Mouse (Mus musculus) layer of hippocampus, adult 8-10 months (tissue): ENCODE measurements at regions not wholly inside any gene's neighbourhood (a gene's known extent, or its start where the extent isn't known, plus 50 kb on each side); places are given as distances from the start of the nearest gene placed in this dataset.

Source experiments
- DNase-seq, 2 experiments: peaks; one replicate each; pipeline ENCODE4 v3.0.0; 2022; ENCODE audit warnings: low spot score in 2 of 2

DNA sequence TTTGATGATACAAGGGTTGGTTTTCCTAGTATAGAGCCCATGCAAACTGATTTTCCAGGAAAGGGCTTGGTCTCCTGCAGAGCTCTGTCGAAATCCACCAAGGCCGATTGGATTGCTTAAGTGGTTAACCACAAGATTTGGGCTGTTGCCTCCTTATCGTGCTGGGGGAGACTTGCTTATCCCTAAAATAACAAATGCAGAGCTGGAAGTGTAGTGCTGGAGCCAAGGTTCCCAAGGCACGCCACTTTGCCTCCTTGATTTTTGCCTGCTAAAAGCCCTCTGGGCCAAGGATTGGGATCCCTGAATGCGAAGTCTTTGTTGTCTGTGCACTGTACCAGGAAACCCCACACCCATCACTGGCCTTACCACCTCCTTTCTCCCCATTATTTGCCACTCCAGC, 52.8 kb upstream of the Tmem178 start:
- DNase-seq: no peak

DNA sequence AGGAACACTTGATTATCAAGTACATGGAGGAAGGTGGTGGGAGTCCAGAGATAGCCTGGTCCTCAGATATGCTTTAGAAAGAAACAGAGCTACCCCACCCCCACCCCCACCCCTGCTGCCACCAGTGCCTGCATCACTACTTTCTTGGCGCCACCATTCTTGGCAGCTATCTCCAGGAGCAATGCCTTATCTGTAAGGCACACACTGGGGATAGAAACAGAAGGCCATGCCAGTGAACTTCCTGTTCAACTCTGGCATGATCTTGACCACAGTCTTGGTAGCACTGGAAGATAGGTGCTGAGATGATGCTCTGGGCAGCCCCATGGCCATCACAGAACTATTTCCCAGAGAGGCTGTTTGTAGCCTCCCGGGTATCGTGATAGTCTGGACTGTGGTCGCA, 55.3 kb upstream of the Tmem178 start:
- DNase-seq: no peak

DNA sequence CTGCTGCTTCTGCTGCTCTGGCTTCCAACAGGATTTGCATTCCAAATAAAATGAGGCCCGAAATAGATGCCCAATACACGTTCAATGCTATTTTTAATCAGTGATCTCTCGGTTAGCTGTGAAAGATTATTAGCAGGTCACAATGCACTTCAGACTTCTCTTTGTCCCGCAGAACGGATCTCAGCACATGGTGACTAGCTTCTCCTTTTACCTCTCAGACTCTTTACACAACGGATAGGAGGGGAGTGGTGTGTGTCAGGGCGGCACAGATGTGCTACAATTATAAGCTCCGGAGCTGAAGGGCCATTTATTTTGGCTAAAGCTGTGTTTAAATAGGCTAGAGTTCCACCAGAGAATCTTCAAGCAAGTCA, 56.7 kb upstream of the Tmem178 start:
- DNase-seq: no peak

DNA sequence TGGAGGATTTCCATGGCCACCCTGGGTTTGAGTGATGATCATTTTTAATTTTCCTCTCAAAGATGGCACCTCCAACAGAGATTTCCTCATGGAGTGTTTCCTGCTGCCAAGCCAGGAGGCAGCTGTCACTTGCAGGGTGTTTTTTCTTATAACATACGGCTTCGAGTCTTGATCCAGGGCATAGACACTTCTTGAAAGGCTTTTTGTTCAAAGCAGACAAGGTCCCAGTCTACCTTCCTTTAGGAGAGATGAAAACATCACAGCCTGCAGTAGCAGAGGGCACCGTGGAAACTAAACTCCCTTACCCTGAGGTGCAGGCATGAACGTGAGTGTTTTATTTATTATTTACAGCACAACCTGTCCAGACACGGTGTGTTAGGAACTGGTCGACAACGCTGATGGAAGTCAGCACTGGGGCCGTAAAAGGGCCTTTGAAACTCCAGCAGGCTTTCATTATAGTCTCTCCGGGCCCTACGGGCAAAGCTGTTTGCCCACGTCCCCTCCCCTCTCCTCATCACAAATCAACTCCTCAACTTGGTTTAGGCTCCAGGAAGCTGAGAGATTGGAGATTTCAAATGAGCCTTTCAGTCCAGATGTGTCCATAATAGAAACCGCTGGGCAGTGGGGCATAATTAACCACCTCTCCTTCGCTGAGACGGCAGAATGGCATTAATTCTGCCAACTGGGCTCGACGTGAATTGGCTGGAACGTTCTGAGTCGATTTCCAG, 57.2 kb upstream of the Tmem178 start:
- peak in 1 of 2 experiments; percentile 17 for DNase-seq

DNA sequence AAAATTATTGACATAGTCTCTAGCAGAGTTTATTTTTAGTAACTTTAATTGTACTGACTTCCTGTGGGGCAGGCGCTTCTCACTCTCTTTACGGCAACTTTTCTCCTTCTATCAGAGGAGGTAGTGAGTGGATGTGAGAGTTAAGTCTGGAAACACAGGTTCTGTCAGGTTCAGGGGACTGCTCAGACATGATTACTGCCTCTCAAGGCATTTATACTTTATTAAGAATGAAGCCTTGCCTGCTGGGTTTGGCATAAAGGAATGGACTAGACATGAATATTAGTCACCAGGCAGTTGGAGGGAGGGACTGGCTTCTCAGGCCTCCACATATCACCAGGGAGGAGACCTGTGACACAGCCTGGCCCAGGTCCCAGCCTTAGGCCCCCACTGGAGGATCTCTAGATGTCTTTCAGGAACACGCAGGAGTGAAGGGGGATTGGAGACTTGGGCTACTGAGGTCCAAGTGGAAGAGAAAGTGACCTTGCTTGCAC, 58.2 kb upstream of the Tmem178 start:
- DNase-seq: no peak

DNA sequence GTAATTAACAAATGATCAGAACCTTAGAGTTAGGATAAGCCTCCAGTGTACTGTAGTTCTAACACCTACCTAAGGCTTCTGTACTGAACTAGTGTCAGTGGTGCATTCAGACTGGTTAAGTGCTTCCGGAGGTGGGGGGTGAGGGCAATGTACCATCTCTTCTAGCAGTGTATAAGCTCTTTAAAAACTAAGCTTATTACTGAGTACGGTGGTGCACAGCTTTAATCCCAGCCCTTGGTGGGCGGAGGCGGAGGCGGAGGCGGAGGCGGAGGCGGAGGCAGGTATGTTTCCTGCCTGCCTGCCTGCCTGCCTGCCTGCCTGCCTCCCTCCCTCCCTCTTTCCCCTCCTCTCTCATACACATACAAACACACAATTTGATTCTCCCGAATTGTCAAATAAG, 58.7 kb upstream of the Tmem178 start:
- no peak for DNase-seq

DNA sequence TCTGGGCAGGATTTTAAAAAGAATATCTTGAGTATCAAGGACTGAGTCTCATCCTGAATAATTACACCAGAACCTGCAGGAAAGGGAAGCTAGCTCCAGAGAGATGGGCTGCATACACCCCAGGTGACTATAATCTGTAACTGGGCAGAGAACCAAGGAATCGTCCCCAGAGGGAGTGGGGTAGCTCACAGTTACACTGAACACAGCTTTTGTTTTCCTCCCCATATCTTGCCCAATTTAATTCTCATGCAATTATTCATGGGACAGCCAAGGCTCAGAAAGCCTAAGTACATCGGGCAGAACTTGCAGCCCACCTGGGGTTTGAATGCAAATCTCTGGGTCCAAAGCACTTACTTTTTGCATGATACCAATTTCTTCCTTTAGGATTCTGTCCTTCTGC, 59.5 kb upstream of the Tmem178 start:
- no peak for DNase-seq

DNA sequence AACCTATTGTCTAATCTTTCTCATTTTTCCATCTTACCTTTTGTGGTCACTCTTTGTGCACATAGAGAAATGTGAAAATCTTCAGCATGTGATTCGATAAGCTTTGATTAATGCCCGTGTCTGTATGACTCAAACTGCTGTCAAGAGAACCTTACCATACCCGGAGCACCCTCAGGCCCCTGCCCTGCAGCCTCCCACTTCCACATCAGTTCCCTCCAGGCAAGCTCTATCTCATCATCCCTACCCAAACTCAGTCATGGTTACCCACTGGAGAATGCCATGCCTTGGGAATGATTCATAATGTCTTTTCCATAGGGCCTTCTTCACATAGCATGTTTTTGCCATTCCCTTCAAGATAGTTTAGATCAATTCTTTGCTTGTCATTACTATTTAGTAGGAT, 62.0 kb upstream of the Tmem178 start:
- no peak for DNase-seq

DNA sequence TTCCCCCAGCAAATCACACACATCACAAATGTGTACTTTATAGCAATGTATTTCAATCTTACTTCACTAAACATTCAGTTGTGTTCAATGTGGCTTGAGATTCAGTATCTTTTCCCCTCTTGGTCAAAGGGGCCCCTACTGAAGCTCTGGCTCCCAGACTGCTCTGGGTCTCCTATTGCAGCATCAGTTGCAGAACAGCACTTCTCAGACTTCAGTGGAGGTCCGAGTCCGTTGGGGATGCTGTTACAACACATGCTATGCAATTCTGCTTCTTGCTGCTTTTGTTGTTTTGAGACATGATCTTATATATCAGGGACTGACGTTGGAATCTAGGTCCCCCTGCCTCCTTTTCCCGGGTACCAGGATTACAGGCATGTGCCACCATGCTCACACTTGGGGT, 64.1 kb upstream of the Tmem178 start:
- DNase-seq: no peak

DNA sequence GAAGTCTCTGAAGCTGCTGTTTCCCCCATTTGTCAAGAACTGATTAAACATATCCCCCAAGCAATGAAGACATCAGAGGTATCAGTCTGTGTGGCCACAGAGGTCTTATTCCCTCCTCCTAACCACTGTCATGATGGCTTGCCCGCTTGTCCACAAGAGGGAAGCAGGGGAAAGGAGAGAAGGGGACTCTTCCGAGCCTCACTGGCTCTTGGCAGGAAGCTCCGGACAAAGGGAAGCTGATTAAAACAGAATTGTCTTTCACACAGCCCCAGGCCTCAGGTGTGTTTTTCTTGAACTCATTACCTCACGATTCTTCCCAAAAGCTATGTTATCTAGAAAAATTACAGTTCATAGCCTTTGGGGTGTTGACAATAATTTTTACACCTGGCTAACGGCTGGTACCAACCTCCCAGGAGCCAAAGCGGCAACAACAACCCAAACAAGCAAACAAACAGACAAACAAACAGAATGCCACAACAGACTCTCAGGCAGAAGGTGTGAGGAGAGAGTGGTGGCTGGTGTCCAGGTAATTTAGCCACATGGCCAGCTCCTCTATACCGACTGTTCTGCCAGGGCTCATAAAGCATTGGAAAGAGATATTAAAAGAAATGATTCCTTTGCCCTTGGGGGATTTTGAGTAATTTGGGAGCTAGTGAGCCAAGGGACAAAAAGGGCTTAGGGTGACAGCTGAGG, 68.9 kb upstream of the Tmem178 start:
- DNase-seq: no peak

DNA sequence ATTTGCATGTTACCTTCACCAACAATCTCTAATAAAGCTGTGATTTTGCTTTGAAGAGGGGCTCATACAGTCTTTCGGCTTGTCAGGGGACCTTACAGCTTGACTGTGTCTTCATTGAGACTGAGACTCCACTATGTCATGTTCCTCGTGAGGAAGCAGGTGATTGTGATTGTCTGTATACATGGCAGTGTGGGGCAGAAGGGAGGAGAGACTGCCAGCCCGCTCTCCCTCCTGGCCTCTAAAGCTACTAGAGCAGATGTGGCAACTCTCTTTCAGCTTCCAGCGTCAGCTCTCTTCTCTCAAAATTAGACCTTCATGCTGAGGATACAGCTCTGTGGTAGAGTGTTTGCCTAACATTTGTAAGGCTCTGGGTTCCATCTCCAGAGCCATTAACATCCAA, 73.5 kb upstream of the Tmem178 start:
- no peak for DNase-seq

DNA sequence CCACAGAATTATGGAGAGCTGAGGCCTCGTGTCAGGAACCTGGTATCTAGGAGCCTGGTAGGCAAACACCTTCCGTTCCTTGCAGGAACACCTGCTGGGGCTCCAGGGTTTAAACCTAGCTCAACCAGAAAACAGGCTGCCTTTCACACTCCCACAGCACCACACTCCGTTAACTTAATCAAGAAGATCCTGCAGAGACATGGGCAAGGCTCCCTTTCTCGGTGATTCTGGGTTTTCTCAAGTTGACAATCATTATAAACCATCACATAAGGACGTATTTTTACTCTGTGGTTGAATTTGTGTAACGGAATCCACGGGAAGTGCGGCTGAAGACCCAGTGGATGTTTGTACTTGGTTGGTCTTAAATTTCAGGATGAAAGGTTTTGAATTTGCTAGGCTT, 82.1 kb upstream of the Tmem178 start:
- DNase-seq: no peak

DNA sequence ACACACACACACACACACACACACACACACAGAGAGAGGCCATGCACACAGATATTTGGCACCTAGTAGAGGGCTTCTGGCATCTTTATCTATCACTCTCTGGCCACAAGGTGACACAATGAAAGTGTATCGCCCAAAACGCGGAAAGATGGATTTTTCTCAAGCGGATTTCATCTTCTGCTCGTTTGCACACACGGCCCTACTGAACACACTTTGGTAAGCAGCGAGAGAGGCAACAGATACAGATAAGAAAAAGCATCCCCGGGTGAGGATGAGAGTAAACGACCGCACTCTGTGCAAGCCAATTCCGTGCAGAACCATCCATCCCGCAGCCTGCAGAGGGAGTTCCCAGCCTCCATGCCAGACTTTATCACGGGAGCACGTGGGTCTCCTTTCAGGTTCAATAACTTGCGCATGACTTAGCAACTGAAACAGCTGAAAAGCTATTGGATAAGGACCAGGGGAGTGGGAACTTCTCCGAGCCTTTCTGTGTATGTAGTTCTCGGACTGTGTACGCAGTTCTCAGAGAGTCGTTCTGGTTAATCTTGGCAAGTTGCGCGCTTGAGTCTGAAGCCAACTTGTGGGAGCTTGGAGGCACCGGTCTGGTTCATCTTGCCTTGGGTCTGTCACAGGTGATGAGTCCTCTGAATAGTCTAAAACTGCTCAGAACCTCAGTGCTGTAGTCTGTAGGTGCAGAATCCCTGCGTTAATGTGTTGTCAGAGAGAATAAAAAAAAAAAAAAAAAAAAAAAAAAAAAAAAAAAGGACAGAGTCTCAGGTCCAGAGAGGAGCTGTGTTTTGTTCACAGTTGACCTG, 97.2 kb upstream of the Tmem178 start:
- DNase-seq: no peak

DNA sequence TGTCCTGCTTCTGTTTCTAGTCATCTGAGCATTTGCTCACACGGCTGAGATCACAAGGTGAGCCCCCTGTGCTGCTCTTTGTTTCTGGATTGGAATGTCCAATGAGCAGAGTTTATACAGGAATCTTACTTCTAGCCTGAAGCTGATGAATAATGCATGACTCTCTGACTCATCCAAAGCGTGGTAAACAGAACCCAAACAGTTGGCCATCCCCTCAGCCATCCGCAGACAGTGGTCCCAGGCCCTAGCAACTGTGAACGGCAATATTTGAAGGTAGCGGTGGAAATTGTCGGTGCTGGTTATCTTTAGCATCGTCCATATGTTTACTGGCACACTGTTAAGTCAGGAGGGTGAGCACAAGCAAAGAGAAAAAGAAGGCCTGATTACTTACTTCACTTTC, 99.1 kb upstream of the Tmem178 start:
- DNase-seq: no peak

DNA sequence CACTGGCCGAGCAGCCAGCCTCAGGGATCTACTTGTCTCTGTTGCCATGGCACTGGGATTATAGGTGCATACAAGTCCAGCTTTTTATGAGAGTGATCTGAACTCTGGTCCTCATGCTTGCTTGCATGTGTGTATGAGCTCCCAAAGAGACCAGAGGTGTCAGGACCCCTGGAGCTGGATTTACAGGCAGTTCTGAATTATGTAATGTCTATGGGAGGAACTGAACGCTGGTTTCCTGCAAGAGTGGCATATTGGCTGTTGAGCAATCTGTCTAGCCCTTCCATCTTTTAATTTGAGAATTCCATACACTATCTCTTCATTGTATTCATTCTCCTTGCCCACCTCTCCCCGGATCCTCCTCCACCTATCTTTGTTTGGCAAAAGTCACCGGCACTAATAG, 102.5 kb upstream of the Tmem178 start:
- DNase-seq: no peak

DNA sequence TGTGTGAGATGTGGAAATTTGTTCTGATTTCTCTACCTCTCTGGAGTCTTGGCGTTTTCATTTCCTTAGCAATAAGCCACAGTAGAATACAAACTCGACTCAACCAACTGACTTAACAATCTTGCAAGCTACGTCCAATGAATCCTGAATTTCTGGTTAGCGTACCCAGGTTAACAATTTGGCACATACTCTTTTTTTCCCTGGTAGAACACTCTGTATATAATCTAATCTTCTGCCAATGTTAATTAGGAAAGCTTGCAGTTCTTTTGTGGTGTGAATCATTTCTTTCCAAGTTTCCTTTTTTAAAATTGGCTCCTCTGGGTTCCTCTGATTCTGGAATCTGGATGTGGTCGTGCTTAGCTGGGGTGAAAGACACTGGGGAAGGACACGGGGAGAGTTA, 103.5 kb upstream of the Tmem178 start:
- no peak for DNase-seq

DNA sequence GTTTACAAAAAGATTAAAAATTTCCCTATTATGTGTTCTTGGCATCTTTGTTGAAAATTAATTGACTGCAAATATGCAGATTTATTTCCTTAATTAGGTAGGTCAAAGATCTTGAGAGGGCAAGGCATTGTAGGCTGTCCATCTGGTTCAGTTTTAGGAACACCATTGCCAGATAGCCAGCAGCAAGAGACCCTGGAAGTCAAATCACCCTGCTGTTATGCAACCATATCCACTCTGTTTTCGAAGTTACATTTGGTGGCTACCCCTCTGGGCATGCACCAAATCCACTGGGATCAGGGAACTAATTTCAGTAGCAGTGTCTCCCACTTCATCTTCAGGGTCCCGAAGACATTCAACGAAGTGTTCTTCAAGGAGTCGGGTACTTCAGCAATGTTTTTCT, 104.0 kb upstream of the Tmem178 start:
- DNase-seq: no peak

DNA sequence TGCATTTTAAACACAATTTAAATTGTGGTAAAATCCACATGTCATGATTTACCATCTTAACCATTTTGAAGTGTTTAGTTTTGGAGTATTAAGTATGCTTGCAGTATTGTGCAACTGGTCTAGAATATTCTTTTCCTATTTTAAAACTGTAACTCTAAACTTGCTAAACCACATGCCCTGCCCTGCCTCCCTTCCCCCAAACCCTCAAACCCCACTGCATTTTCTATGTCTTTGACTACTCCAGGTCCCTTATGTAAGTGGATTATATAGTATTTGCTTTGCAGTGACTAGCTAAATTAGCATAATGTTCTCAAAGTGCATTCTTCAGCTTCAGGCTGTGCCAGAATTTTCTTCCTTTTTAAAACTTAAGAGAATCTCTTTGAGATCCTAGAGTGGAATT, 106.4 kb upstream of the Map4k3 start:
- DNase-seq: no peak

DNA sequence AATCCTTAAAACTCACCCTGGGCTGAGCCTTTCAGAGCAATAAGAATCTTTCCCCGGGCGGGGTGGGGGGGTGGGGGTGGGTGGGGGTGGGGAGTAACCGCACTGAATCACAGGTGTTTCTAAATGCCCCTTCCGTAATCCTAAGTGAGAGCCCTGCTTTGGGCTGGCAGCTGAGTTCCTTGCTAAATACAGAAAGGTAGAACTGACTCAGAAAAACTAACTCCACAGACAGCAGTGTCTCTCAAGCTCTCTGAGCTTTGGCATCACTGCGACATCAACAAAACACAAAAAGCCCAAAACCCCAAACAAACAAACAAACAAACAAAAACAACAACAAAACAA, 105.9 kb upstream of the Map4k3 start:
- DNase-seq: no peak

DNA sequence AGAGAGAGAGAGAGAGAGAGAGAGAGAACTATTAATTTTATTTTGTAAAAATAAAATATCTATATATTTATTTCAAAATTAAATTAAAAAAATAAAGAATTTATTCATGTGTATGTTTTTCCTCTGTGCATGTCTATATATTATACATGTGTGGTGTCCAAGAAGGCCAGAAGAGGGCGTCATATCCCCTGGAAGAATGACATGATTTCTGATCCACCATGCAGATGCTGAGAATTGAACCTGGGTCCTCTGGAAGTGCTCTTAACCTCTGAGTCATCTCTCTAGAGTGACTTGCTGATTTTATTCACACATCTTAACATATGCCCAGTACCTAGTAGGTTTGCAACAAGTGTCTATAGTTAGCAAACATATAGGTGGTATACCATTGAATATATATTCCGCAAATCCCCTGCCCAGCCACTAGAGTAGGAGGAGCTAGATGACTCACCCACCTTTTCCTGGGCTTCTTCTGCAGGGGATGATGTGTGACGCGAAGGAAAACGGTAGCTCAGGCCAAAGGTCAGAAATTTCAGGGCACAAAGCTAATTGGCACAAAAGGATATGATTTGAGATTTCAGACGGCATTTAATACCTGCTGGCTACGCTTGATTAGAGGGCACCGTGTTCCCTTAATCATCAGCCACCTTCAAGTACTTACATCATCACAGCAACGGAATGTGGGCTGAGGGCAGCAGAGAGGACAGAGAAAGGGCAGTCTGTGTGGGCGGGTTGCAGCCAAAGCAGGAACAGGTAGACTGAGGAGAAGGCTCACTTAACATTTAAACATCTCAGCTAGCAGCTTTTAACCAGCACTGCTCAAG, 105.3 kb upstream of the Map4k3 start:
- no peak for DNase-seq

DNA sequence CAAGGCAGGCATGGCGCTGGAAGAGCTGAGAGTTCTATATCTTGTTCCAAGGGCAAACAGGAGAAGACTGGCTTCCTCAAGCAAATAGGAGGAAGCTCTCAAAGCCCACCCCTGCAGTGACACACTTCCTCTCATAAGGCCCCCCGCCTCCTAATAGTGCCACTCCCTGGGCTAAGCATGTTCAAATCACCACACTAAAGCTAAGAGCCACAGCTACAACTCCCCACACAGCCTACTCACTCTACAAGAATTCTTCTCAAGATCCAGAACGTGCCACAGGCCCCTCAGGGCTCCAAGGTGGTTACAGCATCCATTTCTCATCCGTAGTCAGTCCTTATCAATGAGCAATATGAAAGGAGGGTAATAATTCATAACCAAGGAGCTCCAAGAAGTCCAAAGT, 103.4 kb upstream of the Map4k3 start:
- DNase-seq: no peak

DNA sequence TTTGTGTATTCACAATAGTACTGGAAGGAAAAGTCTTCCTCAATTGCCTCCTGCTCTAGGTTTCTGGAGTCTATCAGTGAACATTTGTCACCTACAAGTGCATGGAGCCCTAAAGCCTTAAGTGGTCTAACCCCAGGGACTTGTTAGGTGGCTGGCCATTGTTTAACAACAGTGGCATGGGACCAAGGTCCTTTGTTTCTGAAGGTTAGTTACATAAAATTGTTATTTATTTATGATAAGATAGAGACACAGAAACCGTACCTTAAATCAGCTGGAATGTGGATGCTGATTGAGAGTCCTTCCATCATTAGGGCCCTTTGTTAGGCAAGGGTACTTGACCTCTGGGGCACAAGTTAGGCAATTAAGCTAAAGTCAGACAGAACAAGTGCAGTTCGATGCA, 99.6 kb upstream of the Map4k3 start:
- DNase-seq: no peak
